Mouse (Mus musculus) stomach, embryonic 14.5 days (tissue): Measurements from ENCODE around the gene Rftn1. TPM values are rescaled to one million over a fixed set of nuclear protein-coding genes. Genes with fewer than 3 reads are reported as not detected.

Experiments used
- ATAC-seq: fragments of 200-750 bp; cut with Nextera tagmentation; 2 replicates; pipeline ENCODE4 v1.8.0; 2017; ENCODE audit warnings: low read depth, moderate TSS enrichment; ENCODE audit not compliant: insufficient number of reproducible peaks, insufficient read depth, low FRiP score
- H3K27ac ChIP-seq: fragments of 300-500 bp; sonication (generic); 2 replicates; pipeline ENCODE4 v1.5.1; 2014; ENCODE audit warnings: mild to moderate bottlenecking, low read length, moderate library complexity, mixed read lengths
- H3K27me3 ChIP-seq: fragments of 300-500 bp; sonication (generic); 2 replicates; pipeline ENCODE4 v1.6.1; 2014; ENCODE audit warnings: low read length, control low read depth, mixed read lengths; ENCODE audit not compliant: control insufficient read depth, insufficient read depth
- H3K36me3 ChIP-seq: fragments of 300-500 bp; sonication (generic); 2 replicates; pipeline ENCODE4 v1.6.1; 2014; ENCODE audit warnings: mild to moderate bottlenecking, control low read depth, low read length, moderate library complexity, mixed read lengths; ENCODE audit not compliant: control insufficient read depth, insufficient read depth
- H3K4me1 ChIP-seq: fragments of 300-500 bp; sonication (generic); 2 replicates; pipeline ENCODE4 v1.6.1; 2014; ENCODE audit warnings: low read length, control low read depth, mixed read lengths; ENCODE audit not compliant: control insufficient read depth, insufficient read depth
- H3K4me2 ChIP-seq: fragments of 300-500 bp; sonication (generic); replicated peaks from 2 replicates; pipeline ENCODE4 v1.6.1; 2014; ENCODE audit warnings: low read depth, low read length, control low read depth
- H3K4me3 ChIP-seq: fragments of 300-500 bp; sonication (generic); 2 replicates; pipeline ENCODE4 v1.5.1; 2014; ENCODE audit warnings: low read depth, low read length, control low read depth
- H3K9ac ChIP-seq: fragments of 300-500 bp; sonication (generic); replicated peaks from 2 replicates; pipeline ENCODE4 v1.6.1; 2014; ENCODE audit warnings: low read depth, mild to moderate bottlenecking, control low read depth, low read length, moderate library complexity, mixed read lengths
- H3K9me3 ChIP-seq: fragments of 300-500 bp; sonication (generic); 2 replicates; pipeline ENCODE4 v1.6.1; 2016; ENCODE audit warnings: low read depth, low read length, control low read depth; ENCODE audit not compliant: control insufficient read depth
- WGBS: fragments of 180-500 bp; shearing (Covaris S2); extraction: QIAGEN DNeasy Blood & Tissue Kit; methylation state at CpG from one replicate; pipeline ENCODE4 v1.1.7; 2014; 5-methylcytosine and 5-hydroxymethylcytosine counted together
- polyA plus RNA-seq: library from polyadenylated mRNA; unstranded; fragments of >200 nt; fragmentation: Nextera tagmentation; extraction: Ambion mirVana; gene quantifications from 2 replicates; pipeline ENCODE4 v1.2.1, GENCODE M21; 2014

The Rftn1 gene
- polyA plus RNA-seq, 1 experiment from 2014 or later = 9.3 TPM

DNA sequence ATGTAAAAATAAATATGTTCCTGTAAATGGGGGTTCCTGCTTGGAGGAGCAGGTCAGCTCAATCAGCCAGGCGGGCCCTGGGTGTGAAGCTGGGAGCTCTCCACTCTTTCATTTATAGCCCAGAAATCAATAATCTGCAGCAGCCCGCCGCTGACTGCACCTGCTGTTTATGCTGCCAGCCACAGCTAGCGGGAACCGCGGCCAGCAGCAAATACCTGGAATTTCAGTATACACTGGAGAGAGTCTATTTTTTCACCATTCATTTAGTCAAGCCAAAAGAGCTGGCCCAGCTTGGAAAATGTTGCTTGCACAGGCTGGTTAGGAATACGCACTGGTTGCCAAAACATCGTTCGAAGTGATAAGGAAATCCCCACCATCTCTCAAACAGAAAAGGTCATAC, 142.3 kb downstream of the Rftn1 start:
- no peaks in the 10 kb centered on the region for H3K9me3 ChIP-seq
- H3K4me2 ChIP-seq = no peak overlapping the region
- no peak for ATAC-seq
- 28% methylated on average over 9 of the region's 9 CpGs for WGBS
- H3K27me3 ChIP-seq = no peaks in the 10 kb centered on the region
- no peak overlapping the region for H3K4me3 ChIP-seq
- no peaks in the 10 kb centered on the region for H3K4me1 ChIP-seq
- H3K27ac ChIP-seq = no peak overlapping the region
- H3K36me3 ChIP-seq = no peaks in the 10 kb centered on the region
- H3K9ac ChIP-seq = no peak overlapping the region

DNA sequence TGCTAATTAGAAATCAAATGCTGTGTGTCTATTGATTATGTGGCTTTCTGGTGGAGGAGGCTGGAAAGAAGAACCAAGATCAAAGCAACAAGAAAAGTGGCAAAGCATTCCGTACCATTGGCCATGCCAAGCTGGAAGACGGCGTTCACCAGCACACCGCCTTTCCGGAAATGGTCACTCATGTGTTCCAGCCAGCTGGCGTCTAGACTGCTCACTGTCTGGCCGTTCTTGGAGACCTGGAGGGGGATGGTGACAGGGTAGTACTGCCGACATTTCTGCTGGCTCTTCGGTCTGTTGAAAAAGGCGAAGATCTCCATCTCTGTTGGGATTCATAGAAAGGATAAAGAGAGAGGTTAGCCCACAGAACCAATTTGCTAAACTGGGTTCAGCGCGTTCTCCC, 143.3 kb downstream of the Rftn1 start:
- H3K9ac ChIP-seq = no peak overlapping the region
- 94% methylated on average over 12 of the region's 12 CpGs for WGBS

DNA sequence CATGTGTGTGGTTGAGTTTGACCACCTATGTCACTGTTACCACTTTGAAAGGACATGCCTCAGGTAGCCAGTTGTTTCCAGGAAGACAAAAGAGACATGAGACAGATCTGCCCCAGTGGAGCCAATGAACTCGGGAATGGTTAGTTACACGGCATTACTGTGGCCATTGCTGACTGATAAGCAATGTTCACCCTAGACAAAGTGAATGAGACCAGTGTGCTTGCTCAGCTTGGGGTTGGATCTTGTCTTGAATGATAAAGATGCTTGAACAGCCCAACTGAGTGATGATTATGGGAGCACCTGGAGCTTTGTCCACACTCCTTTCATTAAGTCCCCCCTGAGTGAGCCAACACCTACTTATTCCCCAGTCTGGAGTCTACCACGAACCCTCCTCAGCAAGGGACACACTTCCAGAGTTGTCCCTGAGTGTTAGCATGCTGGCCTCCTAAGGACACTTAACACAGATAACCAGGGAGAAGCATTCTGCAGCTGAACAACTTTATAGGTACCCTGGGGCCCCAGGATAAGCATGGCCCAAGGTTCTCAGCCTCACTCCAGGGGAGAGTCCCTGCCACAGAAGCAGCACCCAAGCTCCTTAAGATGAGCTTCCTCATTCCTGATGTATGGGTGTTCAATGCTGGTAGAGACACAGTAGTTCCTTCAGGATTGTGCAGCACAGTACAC, 149.6 kb downstream of the Rftn1 start:
- Histone ChIP-seq H3K27me3 (no peaks in the 10 kb centered on the region), H3K4me3 (no peak overlapping the region), H3K36me3 (no peaks in the 10 kb centered on the region), H3K9ac (no peak overlapping the region), H3K4me1 (no peaks in the 10 kb centered on the region), H3K4me2 (no peak overlapping the region), H3K9me3 (no peaks in the 10 kb centered on the region), H3K27ac (no peak overlapping the region)
- no peak for ATAC-seq
- 93% methylated on average over 3 of the region's 3 CpGs for WGBS

More for the DNA sequence above, 143.3 kb downstream of the Rftn1 start:
- no peak overlapping the region for H3K4me3 ChIP-seq
- no peak overlapping the region for H3K4me2 ChIP-seq
- ATAC-seq = no peak
- no peaks in the 10 kb centered on the region for H3K36me3 ChIP-seq
- H3K27ac ChIP-seq = no peak overlapping the region
- H3K9me3 ChIP-seq = no peaks in the 10 kb centered on the region
- no peaks in the 10 kb centered on the region for H3K27me3 ChIP-seq
- H3K4me1 ChIP-seq = no peaks in the 10 kb centered on the region

DNA sequence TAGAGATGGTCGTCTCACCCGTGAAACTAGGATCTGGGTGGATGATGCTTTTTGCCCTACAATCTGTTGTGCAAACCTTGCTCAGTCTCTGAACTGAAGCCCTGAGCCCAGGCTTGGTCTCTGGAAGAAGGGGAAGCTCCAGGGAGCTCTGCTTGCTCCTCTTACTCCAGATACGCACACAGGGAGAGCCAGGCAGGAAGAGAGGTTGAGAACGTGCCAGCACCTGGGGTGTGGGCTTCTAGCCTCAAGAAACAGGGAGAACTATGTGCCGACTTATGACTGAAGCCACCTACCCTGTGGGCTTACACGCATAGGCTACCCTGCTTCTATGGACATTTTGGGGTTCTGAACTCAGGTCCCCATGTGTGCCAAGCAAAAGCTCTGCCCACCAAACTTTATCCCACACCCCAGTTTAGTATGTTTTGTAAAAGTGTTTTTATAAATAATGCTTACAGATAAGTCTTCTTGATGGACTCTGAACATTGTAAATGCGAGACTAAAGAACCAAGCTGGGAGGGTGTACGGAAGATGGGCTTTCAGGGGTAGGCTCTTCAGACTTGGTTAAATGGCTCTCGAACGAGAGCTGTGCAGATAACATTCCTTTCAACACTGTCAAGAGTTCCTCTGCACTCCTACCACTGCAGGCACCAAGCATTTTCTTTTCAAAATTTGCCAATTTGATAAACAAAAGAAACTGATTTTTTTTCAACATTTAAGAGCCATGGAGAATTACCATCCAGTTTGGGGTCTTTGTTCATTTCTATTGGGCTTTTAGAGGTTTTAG, 152.4 kb downstream of the Rftn1 start:
- ATAC-seq = no peak
- no peak overlapping the region for H3K4me2 ChIP-seq
- H3K27ac ChIP-seq = no peak overlapping the region

DNA sequence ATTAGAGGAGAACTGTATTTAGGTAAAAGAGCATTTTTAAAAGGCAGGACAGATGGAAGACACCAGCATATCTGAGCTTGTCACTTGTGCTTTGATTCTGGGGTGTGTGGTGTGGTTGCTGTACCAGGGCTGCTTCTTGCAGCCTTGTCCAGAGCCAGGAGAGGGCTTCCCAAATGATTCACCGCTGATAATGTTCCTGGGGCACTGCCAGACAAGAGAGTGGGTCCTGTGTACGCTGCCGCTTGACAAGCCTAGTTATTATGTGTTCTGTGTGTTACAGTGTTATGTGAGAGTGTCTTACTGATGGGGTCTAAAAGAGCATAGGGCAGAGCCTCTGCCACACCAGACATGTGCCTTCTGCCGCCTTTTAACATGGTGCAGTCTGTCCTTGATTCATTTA, 153.1 kb downstream of the Rftn1 start:
- ATAC-seq = no peak
- no peak overlapping the region for H3K4me3 ChIP-seq
- no peaks in the 10 kb centered on the region for H3K27me3 ChIP-seq
- no peak overlapping the region for H3K9ac ChIP-seq
- H3K9me3 ChIP-seq = no peaks in the 10 kb centered on the region
- H3K4me1 ChIP-seq = no peaks in the 10 kb centered on the region
- H3K36me3 ChIP-seq = no peaks in the 10 kb centered on the region
- no peak overlapping the region for H3K27ac ChIP-seq
- 87% methylated on average over 4 of the region's 4 CpGs for WGBS
- no peak overlapping the region for H3K4me2 ChIP-seq

More for the DNA sequence above, 152.4 kb downstream of the Rftn1 start:
- Histone ChIP-seq H3K4me3 (no peak overlapping the region), H3K4me1 (no peaks in the 10 kb centered on the region), H3K9me3 (no peaks in the 10 kb centered on the region), H3K27me3 (no peaks in the 10 kb centered on the region), H3K9ac (no peak overlapping the region), H3K36me3 (no peaks in the 10 kb centered on the region)
- WGBS = 75% methylated on average over 10 of the region's 10 CpGs

DNA sequence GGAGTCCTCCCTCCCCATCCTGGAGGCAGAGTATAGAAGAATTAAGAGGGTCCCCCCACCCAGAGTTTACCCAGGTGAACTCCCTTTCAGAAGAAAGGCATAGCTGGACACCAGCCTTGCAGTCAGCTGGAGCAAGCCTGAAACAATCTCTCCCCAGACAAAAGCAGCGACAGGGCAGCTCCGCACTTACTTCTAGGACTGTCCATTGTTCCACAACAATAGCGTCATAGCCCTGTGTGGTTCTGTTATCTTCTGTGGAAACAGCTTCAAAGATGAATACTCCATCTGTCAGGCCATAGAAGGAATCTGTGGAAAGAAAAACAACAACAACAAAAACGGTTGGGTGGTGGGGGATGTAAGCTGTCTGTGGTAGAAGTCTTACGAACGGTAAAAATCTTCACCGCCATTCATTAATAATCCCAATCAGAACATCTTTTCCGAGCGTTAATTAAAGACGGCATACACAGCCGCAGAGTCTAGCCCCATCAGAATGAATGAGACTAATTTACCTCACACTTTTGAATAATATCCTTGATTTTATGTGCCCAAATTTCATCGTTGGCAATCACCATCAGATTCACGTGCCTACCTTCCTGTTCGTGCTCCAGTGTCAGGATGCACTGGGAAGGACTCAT, 153.6 kb downstream of the Rftn1 start:
- no peaks in the 10 kb centered on the region for H3K36me3 ChIP-seq
- H3K27ac ChIP-seq = no peak overlapping the region
- H3K9me3 ChIP-seq = no peaks in the 10 kb centered on the region
- H3K9ac ChIP-seq = no peak overlapping the region
- H3K27me3 ChIP-seq = no peaks in the 10 kb centered on the region
- H3K4me3 ChIP-seq = no peak overlapping the region
- no peaks in the 10 kb centered on the region for H3K4me1 ChIP-seq
- no peak for ATAC-seq
- H3K4me2 ChIP-seq = no peak overlapping the region
- 87% methylated on average over 14 of the region's 14 CpGs for WGBS

DNA sequence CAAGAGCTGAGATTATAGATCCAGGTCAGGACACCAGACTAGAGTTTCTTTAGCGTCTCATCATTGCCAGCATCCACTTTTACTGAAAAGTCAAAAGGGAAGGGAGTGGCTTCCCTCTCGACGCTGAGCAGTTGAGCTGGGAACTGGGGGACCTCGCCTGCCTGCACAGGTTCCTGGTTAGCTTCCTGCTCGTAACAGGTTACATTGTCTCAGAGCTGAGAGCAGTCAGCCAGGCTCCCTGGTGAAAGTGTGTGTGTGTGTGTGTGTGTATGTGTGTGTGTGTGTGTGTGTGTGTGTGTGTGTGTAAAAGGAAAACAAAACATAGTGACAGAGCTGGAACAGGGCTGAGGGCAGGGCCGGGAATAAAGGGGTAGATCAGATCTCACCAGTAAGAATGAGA, 156.8 kb downstream of the Rftn1 start:
- Histone ChIP-seq H3K4me2 (no peak overlapping the region), H3K36me3 (no peaks in the 10 kb centered on the region), H3K27me3 (no peaks in the 10 kb centered on the region), H3K9me3 (no peaks in the 10 kb centered on the region), H3K4me1 (no peaks in the 10 kb centered on the region), H3K9ac (no peak overlapping the region), H3K4me3 (no peak overlapping the region), H3K27ac (no peak overlapping the region)
- ATAC-seq = peak; percentile 42; the same call in 1 of the 2 replicates
- WGBS = 66% methylated on average over 6 of the region's 6 CpGs

DNA sequence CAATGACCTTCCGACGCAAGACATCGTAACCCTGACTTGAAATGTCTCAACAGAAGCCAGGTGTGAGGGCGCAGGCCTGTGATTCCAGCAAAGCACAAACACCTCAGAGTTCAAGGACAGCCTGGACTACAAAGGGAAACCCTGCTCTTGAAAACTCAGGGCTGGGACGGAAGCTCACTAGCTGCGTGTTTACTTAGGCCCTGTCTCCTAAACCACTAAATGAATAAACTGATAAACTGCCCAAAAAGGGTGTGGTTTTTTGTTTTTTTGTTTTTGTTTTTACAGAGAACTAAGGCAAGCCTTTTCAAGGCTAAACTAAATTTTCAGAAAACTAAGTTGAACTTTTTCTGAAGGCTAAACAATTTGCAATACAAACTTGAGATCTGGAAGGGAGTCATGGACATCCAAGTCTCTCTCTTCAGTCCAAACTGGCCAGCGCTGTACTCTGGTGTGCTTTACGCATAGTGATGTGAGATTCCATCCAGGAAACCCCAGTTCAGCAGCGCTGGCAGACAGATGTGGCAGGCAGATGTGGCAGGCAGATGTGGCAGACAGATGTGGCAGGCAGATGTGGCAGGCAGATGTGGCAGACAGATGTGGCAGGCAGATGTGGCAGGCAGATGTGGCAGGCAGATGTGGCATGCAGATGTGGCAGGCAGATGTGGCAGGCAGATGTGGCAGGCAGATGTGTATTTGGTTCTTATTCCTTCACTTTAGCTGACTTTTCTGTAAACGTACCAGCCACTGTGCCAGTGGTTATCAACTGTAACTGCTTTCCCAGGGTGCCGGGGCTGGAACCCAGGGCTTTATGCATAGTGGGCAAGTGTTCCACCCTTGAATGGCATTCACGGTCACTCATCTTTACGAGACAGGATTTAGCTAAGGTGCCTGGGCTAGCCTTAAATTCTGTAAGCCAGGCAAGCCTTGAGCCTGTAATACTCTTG, 158.7 kb downstream of the Rftn1 start:
- Histone ChIP-seq H3K4me2 (no peak overlapping the region), H3K9ac (no peak overlapping the region), H3K4me3 (no peak overlapping the region), H3K9me3 (no peaks in the 10 kb centered on the region), H3K4me1 (no peaks in the 10 kb centered on the region), H3K27ac (no peak overlapping the region), H3K36me3 (no peaks in the 10 kb centered on the region), H3K27me3 (no peaks in the 10 kb centered on the region)
- 83% methylated on average over 13 of the region's 13 CpGs for WGBS
- no peak for ATAC-seq
